Mouse (Mus musculus) lung, embryonic 15.5 days (tissue): Measurements from ENCODE around the gene Fam222a. TPM values are rescaled to one million over a fixed set of nuclear protein-coding genes. Genes with fewer than 3 reads are reported as not detected.

Experiments
- ATAC-seq: fragments of 200-750 bp; cut with Nextera tagmentation; 2 replicates; pipeline ENCODE4 v1.8.0; 2017; ENCODE audit warnings: moderate number of reproducible peaks, borderline replicate concordance; ENCODE audit not compliant: low FRiP score, low TSS enrichment; ENCODE audit errors: extremely low read depth
- H3K27ac ChIP-seq: fragments of 300-500 bp; sonication (generic); 2 replicates; pipeline ENCODE4 v1.5.1; 2015; ENCODE audit warnings: moderate library complexity, mild to moderate bottlenecking, inconsistent platforms
- H3K27me3 ChIP-seq: fragments of 300-500 bp; sonication (generic); 2 replicates; pipeline ENCODE4 v1.6.1; 2015; ENCODE audit warnings: inconsistent platforms
- H3K36me3 ChIP-seq: fragments of 300-500 bp; sonication (generic); 2 replicates; pipeline ENCODE4 v1.6.1; 2015; ENCODE audit warnings: inconsistent platforms
- H3K4me1 ChIP-seq: fragments of 300-500 bp; sonication (generic); 2 replicates; pipeline ENCODE4 v1.6.1; 2015; ENCODE audit warnings: inconsistent platforms
- H3K4me2 ChIP-seq: fragments of 300-500 bp; sonication (generic); 2 replicates; pipeline ENCODE4 v1.6.1; 2015; ENCODE audit warnings: inconsistent platforms, mild to moderate bottlenecking, moderate library complexity
- H3K4me3 ChIP-seq: fragments of 300-500 bp; sonication (generic); 2 replicates; pipeline ENCODE4 v1.5.1; 2015; ENCODE audit warnings: mild to moderate bottlenecking, inconsistent platforms
- H3K9ac ChIP-seq: fragments of 300-500 bp; sonication (generic); 2 replicates; pipeline ENCODE4 v1.6.1; 2015; ENCODE audit warnings: inconsistent platforms
- H3K9me3 ChIP-seq: fragments of 300-500 bp; sonication (generic); 2 replicates; pipeline ENCODE4 v1.6.1; 2016; ENCODE audit warnings: inconsistent platforms
- WGBS: fragments of 180-500 bp; shearing (Covaris S2); methylation state at CpG from one replicate; pipeline ENCODE4 v1.1.7; 2015; 5-methylcytosine and 5-hydroxymethylcytosine counted together
- polyA plus RNA-seq: library from polyadenylated mRNA; unstranded; fragments of >200 nt; fragmentation: Nextera tagmentation; extraction: Ambion mirVana; gene quantifications from 2 replicates; pipeline ENCODE4 v1.2.1, GENCODE M21; 2015

Fam222a gene
- polyA plus RNA-seq, 1 experiment from 2014 or later, result 2.1 TPM

DNA sequence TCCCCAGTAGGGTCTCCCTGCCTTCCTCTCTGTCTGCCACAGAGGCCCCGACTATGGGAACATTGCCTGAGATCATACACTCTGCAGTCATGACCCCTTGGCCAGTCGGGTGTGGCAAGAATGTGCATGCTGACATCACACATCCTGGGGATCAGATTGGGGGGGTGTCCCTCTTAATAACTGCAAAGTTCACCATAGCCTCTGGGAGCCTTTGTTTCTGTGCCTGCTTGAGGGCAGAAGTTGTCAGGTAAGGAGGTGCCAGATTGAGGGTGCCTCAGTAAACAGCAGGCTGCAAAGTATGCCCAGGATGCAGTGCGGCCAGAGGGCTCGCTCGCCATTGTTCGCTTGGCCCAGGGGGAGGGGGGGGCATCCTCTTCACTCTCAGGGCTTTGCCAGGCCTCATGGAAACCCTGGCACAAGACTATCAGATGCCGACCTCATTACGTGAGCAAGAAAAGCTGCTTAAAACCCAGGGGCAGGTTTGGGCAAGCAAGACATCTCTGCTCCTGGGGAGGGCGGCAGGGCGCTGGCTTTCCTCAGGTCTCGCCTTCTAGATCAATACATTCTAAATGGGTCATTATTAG lies 81.0 kb downstream of the Fam222a start:
- WGBS, result 71% methylated on average over 11 of the region's 11 CpGs
- Histone ChIP-seq H3K27ac (peak overlapping the region; percentile 17), H3K36me3 (no peaks in the 10 kb centered on the region), H3K27me3 (peaks cover 6% of the 10 kb centered on the region; the same call in 1 of the 2 replicates), H3K4me2 (no peak overlapping the region), H3K4me1 (peaks cover 27% of the 10 kb centered on the region), H3K4me3 (no peak overlapping the region), H3K9me3 (no peaks in the 10 kb centered on the region), H3K9ac (no peak overlapping the region)
- no peak for ATAC-seq

DNA sequence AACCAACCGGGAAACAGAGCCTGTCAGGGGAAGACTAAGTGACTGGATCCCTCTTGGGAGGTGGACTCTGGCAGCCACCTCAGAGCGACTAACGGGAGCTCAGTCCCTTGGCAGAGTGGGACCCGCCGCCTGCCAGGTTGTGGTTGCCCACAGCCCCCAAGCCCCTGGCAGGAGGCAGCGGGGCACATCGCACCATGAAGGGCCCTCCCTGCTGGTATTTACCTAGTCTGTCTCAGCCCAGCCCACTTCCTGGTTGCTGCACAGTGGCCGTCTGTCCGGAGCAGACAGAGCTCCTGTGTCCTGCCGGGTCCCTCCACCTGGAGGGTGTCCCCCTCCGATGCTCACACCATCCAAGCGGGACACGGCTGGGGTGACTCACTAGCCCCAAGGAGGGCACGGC lies 83.2 kb downstream of the Fam222a start:
- H3K4me1 ChIP-seq, result peaks cover 27% of the 10 kb centered on the region
- WGBS, result 30% methylated on average over 14 of the region's 14 CpGs
- no peak overlapping the region for H3K27ac ChIP-seq
- H3K4me3 ChIP-seq, result no peak overlapping the region
- peak overlapping the region; percentile 35; the same call in 1 of the 2 replicates for H3K4me2 ChIP-seq
- H3K27me3 ChIP-seq, result peaks cover 10% of the 10 kb centered on the region; the same call in 1 of the 2 replicates
- H3K9me3 ChIP-seq, result no peaks in the 10 kb centered on the region
- no peak overlapping the region for H3K9ac ChIP-seq
- ATAC-seq, result no peak
- no peaks in the 10 kb centered on the region for H3K36me3 ChIP-seq

DNA sequence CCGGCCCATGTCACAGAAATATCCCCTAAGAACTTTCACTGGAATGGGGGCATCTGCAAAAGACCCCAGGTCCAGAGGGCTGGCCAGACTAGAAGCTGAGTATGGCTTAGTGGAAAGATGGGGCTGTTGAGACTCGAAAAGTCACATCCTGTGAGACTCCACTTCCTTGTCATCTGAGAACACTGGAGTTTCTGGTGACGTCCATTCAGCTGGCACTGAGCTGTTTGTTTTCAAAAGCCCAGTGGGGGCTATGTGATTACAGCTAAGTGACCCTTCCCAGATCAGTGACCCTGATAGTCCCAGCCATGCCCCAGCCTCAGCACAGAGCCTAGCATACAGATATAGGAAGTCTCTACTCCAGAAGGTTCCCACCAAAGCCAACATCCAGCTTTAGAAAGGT lies 83.6 kb downstream of the Fam222a start:
- Histone ChIP-seq H3K4me1 (peaks cover 27% of the 10 kb centered on the region), H3K4me3 (no peak overlapping the region), H3K4me2 (peak overlapping the region; percentile 35; the same call in 1 of the 2 replicates), H3K9ac (no peak overlapping the region), H3K27me3 (peaks cover 12% of the 10 kb centered on the region), H3K27ac (no peak overlapping the region), H3K36me3 (no peaks in the 10 kb centered on the region), H3K9me3 (no peaks in the 10 kb centered on the region)
- ATAC-seq, result no peak
- 17% methylated on average over 3 of the region's 3 CpGs for WGBS

DNA sequence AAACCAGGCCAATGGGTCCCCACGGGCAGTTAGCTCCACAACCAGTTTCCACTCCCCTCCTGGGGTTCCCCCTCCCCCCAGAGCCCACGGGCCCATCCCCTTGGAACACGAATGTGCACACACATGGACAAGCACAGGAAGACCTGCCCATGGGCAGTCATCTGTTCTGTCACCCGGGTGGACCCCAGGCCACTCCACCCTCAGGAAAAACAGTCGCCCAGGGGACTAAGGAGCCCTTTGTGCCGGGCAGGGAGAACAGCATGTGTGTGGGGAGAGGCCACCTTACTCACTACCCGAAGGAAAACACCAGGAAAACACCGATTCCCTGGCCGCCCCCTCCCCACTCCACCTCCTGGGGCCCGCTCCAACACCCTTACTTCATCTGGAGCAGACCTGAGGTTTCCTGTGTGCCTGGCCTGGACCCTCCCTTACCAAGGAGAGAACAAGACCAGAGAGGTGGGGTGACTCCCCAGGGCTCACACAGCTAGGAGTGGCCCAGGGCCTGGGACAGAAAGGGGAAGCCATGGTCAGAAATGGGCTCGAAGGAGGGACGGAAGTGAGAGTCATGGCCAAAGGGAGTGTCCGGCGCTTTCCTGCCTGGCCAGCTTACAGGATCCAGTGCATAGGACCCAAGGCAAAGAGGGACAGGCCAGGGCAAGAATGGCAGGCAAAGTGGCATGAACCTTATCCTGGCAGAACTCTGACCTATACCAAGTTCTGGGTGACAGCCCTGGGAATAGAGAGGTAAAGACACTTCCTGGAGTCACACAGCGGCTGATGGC lies 86.0 kb downstream of the Fam222a start:
- no peaks in the 10 kb centered on the region for H3K9me3 ChIP-seq
- no peak for ATAC-seq
- H3K4me1 ChIP-seq, result peaks cover 23% of the 10 kb centered on the region
- WGBS, result 62% methylated on average over 15 of the region's 15 CpGs
- H3K27ac ChIP-seq, result no peak overlapping the region
- no peak overlapping the region for H3K4me3 ChIP-seq
- peaks cover 30% of the 10 kb centered on the region for H3K27me3 ChIP-seq
- no peak overlapping the region for H3K4me2 ChIP-seq
- no peaks in the 10 kb centered on the region for H3K36me3 ChIP-seq
- H3K9ac ChIP-seq, result no peak overlapping the region

DNA sequence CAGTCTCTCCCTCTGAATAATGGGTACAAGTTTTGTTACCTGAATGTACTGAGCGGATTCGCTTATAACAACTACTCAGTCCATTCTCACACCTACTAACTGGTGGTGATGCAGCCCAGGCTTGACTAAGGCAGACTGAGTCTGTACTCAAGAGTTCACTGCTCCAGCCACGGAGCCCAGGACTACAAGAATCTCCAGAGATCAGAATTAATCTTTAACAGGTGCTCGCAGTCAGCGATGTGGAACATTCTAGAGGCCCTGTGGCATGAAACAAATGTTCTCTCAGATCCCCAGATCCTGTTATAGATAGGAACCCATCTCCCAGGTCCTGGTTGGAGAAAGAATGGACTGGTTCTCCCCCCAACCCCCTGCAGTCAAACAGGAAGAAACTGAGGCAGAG lies 87.9 kb downstream of the Fam222a start:
- H3K4me2 ChIP-seq, result no peak overlapping the region
- 79% methylated on average over 5 of the region's 5 CpGs for WGBS
- H3K4me1 ChIP-seq, result peaks cover 19% of the 10 kb centered on the region
- H3K4me3 ChIP-seq, result no peak overlapping the region
- no peak overlapping the region for H3K9ac ChIP-seq
- no peaks in the 10 kb centered on the region for H3K36me3 ChIP-seq
- no peak overlapping the region for H3K27ac ChIP-seq
- H3K9me3 ChIP-seq, result no peaks in the 10 kb centered on the region
- no peak for ATAC-seq
- peaks cover 41% of the 10 kb centered on the region for H3K27me3 ChIP-seq

DNA sequence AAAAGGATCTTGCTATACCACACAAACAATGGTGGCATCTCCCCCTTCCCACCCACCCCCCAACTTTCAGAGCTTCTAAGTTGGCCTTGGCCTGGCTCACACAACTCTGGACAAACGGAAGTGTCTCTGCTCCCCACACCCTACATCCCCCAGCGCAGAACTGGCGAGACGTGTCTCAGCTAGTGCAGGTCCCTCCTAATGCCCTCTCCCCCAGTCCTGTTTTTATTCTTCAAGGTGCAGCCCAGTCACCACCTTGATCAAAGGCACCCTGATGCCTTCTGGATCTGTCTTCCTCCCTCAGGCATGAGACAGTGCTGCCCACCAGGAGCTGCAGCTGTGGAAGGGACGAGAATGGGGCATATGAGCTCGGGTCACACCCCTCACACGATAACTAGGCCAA lies 88.5 kb downstream of the Fam222a start:
- Histone ChIP-seq H3K4me1 (peaks cover 13% of the 10 kb centered on the region), H3K27me3 (peaks cover 41% of the 10 kb centered on the region), H3K4me2 (no peak overlapping the region), H3K36me3 (no peaks in the 10 kb centered on the region), H3K9me3 (no peaks in the 10 kb centered on the region), H3K27ac (no peak overlapping the region), H3K4me3 (no peak overlapping the region), H3K9ac (no peak overlapping the region)
- ATAC-seq, result no peak
- WGBS, result 68% methylated on average over 7 of the region's 7 CpGs

DNA sequence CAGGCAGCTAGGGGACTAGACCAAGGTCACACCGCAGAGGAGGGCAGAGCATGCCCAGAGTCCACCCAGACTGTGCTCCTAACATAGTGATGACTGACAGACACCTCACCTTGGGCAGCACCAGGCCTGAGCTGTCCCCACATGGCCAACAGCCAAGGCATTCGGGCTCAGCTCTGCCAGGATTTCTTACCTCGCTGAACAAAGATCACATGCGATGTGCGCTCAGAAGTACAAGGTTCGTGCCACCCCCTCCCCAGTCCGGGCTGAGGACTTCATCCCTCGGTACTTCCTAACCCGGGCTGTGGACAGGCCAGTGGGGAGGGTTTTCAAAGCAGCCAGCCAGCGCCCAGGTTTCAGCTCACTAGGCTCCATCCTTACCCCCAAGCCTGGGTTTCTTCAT lies 89.6 kb downstream of the Fam222a start:
- Histone ChIP-seq H3K36me3 (no peaks in the 10 kb centered on the region), H3K27ac (no peak overlapping the region), H3K9me3 (no peaks in the 10 kb centered on the region), H3K4me2 (peak overlapping the region; percentile 95), H3K9ac (peak overlapping the region; percentile 53; the same call in 1 of the 2 replicates), H3K27me3 (peaks cover 41% of the 10 kb centered on the region), H3K4me3 (peak overlapping the region; percentile 54), H3K4me1 (peaks cover 12% of the 10 kb centered on the region)
- 35% methylated on average over 10 of the region's 10 CpGs for whole genome bisulfite sequencing
- no peak for ATAC-seq

DNA sequence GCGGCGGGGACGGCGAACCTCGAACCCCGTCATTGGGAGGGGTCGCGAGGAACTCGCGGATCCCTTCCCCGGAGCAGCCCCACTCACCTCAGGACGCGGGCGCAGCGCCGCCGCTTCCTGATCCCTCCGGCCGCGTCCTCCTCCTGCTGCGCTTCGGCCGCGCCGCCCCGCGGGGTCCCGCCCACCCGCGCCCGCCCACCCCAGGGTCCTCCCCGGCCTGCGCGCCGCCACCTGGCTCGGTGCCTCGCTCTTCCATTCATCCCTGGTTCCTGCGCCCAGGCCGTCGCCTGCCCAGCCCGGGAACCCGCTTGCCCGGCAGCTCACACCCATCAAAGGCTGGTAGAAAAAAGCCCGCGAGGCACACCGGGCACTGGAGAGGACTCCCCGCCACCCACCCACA lies 90.4 kb downstream of the Fam222a start, which contains the start of gene Trpv4:
Trpv4 (minus strand) TSS at position 167 of the 400 bp plus-strand sequence.
- no peaks in the 10 kb centered on the region for H3K36me3 ChIP-seq
- 0% methylated on average over 32 of the region's 47 CpGs for WGBS
- H3K4me2 ChIP-seq, result peak within 1 kb of the TSS; percentile 95
- H3K4me1 ChIP-seq, result peaks cover 12% of the 10 kb centered on the region
- H3K9ac ChIP-seq, result peak within 1 kb of the TSS; percentile 53
- H3K27ac ChIP-seq, result no peak within 1 kb of the TSS
- no peaks in the 10 kb centered on the region for H3K9me3 ChIP-seq
- peak; percentile 60 for ATAC-seq
- H3K27me3 ChIP-seq, result peaks cover 41% of the 10 kb centered on the region
- H3K4me3 ChIP-seq, result peak within 1 kb of the TSS; percentile 54

DNA sequence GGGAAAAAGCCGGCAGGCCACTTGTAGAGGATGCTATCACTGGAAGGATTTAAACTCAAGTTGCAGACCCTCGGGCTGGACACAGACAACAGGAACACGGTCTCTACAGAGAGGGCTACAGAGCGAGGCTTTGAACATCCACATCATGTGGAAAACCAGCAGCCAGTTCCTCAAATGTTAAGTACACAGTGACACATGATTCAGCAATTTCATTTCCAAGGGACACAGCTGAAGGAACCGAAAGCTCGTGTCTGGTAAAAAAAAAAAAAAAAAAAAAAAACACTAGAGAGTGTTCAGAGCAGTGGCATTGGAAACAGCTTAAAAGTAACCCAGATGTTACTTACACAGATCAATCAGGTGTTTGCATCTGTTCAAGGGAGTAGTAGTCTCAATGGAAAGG lies 93.2 kb downstream of the Fam222a start:
- ATAC-seq, result no peak
- H3K9ac ChIP-seq, result no peak overlapping the region
- H3K36me3 ChIP-seq, result no peaks in the 10 kb centered on the region
- no peak overlapping the region for H3K27ac ChIP-seq
- H3K27me3 ChIP-seq, result peaks cover 38% of the 10 kb centered on the region
- 47% methylated on average over 6 of the region's 6 CpGs for WGBS
- no peaks in the 10 kb centered on the region for H3K9me3 ChIP-seq
- peaks cover 22% of the 10 kb centered on the region for H3K4me1 ChIP-seq
- no peak overlapping the region for H3K4me2 ChIP-seq
- no peak overlapping the region for H3K4me3 ChIP-seq

Other genes starting within 250 kb of the Fam222a start
- 169 and 176 TPM in 2 replicates for gene Kctd10, start 187.5 kb upstream of the Fam222a start, polyA plus RNA-seq
- gene Ube3b, start 187.4 kb upstream of the Fam222a start, polyA plus RNA-seq, result 43.4 and 46.5 TPM in 2 replicates
- 30.5 and 31.0 TPM in 2 replicates for gene Mmab, start 124.0 kb upstream of the Fam222a start, polyA plus RNA-seq
- 39.2 and 43.8 TPM in 2 replicates for gene Mvk, start 123.7 kb upstream of the Fam222a start, polyA plus RNA-seq
- 2.0 and 2.2 TPM in 2 replicates for gene Trpv4, start 90.4 kb downstream of the Fam222a start, polyA plus RNA-seq
- gene Gltp, start 123.0 kb downstream of the Fam222a start, polyA plus RNA-seq, result 95.4 and 106 TPM in 2 replicates
- 12.3 and 12.8 TPM in 2 replicates for gene Tchp, start 139.7 kb downstream of the Fam222a start, polyA plus RNA-seq
- gene Ankrd13a, start 206.7 kb downstream of the Fam222a start, polyA plus RNA-seq, result 77.4 and 79.3 TPM in 2 replicates
- 48.7 and 49.3 TPM in 2 replicates for gene Git2, start 207.5 kb downstream of the Fam222a start, polyA plus RNA-seq